Comparison of ENCODE assay signal across 8 mouse cellular contexts in the genomic region with DNA sequence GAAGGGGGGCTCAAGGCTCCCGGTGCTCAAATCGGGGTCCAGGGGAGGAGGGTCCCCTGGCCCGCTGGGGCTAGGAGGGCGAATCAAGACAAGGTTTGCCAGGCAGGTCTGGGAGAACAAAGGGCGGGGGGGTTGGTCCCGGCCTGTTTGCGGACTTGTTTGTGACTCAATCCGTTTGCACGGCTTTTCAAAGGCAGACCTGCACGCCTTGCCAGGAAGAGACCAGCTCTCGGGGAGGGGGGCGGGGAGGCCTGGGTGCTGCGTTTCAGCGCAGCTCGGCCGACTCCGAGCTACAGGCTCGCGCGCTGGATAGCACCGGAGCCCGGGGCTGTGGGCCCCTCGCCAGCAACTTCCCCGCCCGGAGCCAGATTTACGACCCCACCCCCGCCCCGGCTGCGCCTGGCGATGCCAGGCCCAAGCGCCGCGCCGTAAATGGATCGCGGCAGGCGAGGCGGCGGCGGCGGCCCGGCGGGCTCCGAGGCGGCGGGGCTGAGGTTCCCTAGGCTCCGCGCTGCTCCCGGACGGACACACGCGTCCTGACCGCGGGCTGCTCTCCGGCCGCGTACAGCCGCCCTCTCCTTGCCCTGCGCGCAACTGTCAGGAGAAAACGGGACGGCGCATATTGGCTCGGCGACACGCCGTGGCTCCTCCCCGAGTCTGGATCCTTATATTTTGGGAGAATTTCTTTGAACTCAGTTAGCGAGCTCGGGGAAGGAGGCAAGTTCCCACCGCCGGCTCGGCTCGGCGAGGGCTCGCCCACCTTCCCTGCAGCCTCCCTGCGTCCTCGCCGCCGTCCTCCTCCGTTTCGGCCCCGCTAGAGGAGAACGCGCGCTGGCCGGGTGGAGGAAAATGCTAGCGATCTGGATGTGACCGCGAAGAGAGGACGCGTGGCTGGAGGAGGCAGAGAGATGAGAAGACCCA. TPM values are rescaled to one million over a fixed set of nuclear protein-coding genes. Genes with fewer than 3 reads are reported as not detected.
DNase-seq lines count a peak whose midpoint lies in the region; ATAC-seq and TF ChIP-seq lines count a peak whose summit lies in the region.

Gene Kif26b, plus strand, starts transcription at position 695 of the 921 bp plus-strand sequence.

- TF ChIP-seq CTCF in E14TG2a.4 (conservative IDR thresholded peaks at IDR 0.05; ENCODE audit: low read length): no peak

- WGBS in forebrain, embryonic 10.5 days: under 1% methylated on average over 92 of the region's 92 CpGs
- WGBS in heart, embryonic 16.5 days: under 1% methylated on average over 91 of the region's 92 CpGs
- WGBS in liver, embryonic 15.5 days (ENCODE audit: insufficient replicate concordance): under 1% methylated on average over 91 of the region's 92 CpGs

- peak; percentile 9 to 24 for DNase-seq in adrenal gland, postnatal 4 days (ENCODE audit: low spot score in 2 of 2)
- DNase-seq in forebrain, embryonic 10.5 days (ENCODE audit: extremely low spot score, low spot score): peak; percentile 66
- peak; percentile 21 to 49 for DNase-seq in kidney, postnatal 25 days
- DNase-seq in ovary, adult 18-20 months (ENCODE audit: low spot score): peak; percentile 7
- DNase-seq in urinary bladder, postnatal 14 days (ENCODE audit: low spot score): peak; percentile 53

- H3K9ac ChIP-seq in heart, embryonic 16.5 days (ENCODE audit: low read length): peak within 1 kb of the TSS; percentile 78
- H3K9ac ChIP-seq in liver, embryonic 15.5 days: no peak within 1 kb of the TSS

- H3K4me2 ChIP-seq in heart, embryonic 16.5 days (ENCODE audit: low read depth, low read length): peak within 1 kb of the TSS; percentile 96
- peak within 1 kb of the TSS; percentile 74 for H3K4me2 ChIP-seq in liver, embryonic 15.5 days

- H3K27ac ChIP-seq in forebrain, embryonic 10.5 days: peak within 1 kb of the TSS; percentile 82
- peak within 1 kb of the TSS; percentile 88 for H3K27ac ChIP-seq in heart, embryonic 16.5 days (ENCODE audit: low read length)
- H3K27ac ChIP-seq in liver, embryonic 15.5 days (replicated peaks): no peak within 1 kb of the TSS

- ATAC-seq in heart, embryonic 16.5 days (replicated peaks; ENCODE audit: extremely low read depth, insufficient read depth, low FRiP score): peak; percentile 69
- no peak; the same call in 1 of the 2 replicates for ATAC-seq in liver, embryonic 15.5 days (ENCODE audit: insufficient read depth)

- H3K27me3 ChIP-seq in E14TG2a.4 (ENCODE audit: insufficient read depth, low read length): peaks cover 69% of the 10 kb centered on the region
- H3K27me3 ChIP-seq in forebrain, embryonic 10.5 days (ENCODE audit: poor library complexity, severe bottlenecking): peaks cover 55% of the 10 kb centered on the region
- no peaks in the 10 kb centered on the region for H3K27me3 ChIP-seq in heart, embryonic 16.5 days (ENCODE audit: control insufficient read depth, insufficient read depth, low read length)
- H3K27me3 ChIP-seq in liver, embryonic 15.5 days: peaks cover 77% of the 10 kb centered on the region

- H3K4me1 ChIP-seq in E14TG2a.4 (replicated peaks; ENCODE audit: low read depth, low read length): peaks cover 28% of the 10 kb centered on the region
- H3K4me1 ChIP-seq in forebrain, embryonic 10.5 days: peaks cover 40% of the 10 kb centered on the region
- peaks cover 13% of the 10 kb centered on the region for H3K4me1 ChIP-seq in heart, embryonic 16.5 days (ENCODE audit: control insufficient read depth, insufficient read depth, low read length)
- H3K4me1 ChIP-seq in liver, embryonic 15.5 days (replicated peaks): peaks cover 36% of the 10 kb centered on the region

- no peaks in the 10 kb centered on the region for H3K9me3 ChIP-seq in E14TG2a.4 (ENCODE audit: low read length)
- H3K9me3 ChIP-seq in forebrain, embryonic 10.5 days: no peaks in the 10 kb centered on the region
- no peaks in the 10 kb centered on the region for H3K9me3 ChIP-seq in heart, embryonic 16.5 days (replicated peaks; ENCODE audit: control insufficient read depth, low read length)
- H3K9me3 ChIP-seq in liver, embryonic 15.5 days (replicated peaks): no peaks in the 10 kb centered on the region

- H3K4me3 ChIP-seq in E14TG2a.4 (replicated peaks; ENCODE audit: low read length): peak within 1 kb of the TSS; percentile 82
- peak within 1 kb of the TSS; percentile 66 for H3K4me3 ChIP-seq in forebrain, embryonic 10.5 days
- peak within 1 kb of the TSS; percentile 66 for H3K4me3 ChIP-seq in heart, embryonic 16.5 days (ENCODE audit: low read length)
- peak within 1 kb of the TSS; percentile 51 for H3K4me3 ChIP-seq in liver, embryonic 15.5 days (replicated peaks)

- no peaks in the 10 kb centered on the region for H3K36me3 ChIP-seq in E14TG2a.4 (ENCODE audit: insufficient read depth, low read length)
- H3K36me3 ChIP-seq in forebrain, embryonic 10.5 days (replicated peaks): no peaks in the 10 kb centered on the region
- no peaks in the 10 kb centered on the region for H3K36me3 ChIP-seq in heart, embryonic 16.5 days (ENCODE audit: control insufficient read depth, insufficient read depth)
- no peaks in the 10 kb centered on the region for H3K36me3 ChIP-seq in liver, embryonic 15.5 days (replicated peaks)

RNA-seq across cellular contexts. Expression of gene Kif26b, which starts in this region (rescaled TPM):
- 10 to 100 TPM in 1 of 2 experiments, 1 to 10 TPM in 1; 7.3 to 16.2 TPM for total RNA-seq in adrenal gland, postnatal 4 days (2021)
- polyA plus RNA-seq in forebrain, embryonic 10.5 days (2016; fragmentation: Nextera tagmentation; extraction: Ambion mirVana): 4.6 and 4.7 TPM in 2 replicates
- polyA plus RNA-seq in heart, embryonic 16.5 days (2015; fragmentation: Nextera tagmentation; extraction: Ambion mirVana): 5.1 and 6.5 TPM in 2 replicates
- polyA plus RNA-seq in liver, embryonic 15.5 days (2015; fragmentation: Nextera tagmentation; extraction: Ambion mirVana): 0.06 and 0.09 TPM in 2 replicates

Comparison
In these comparisons a context has a peak if more than half of its experiments do, and no peak if none do; other contexts are left out.
1. DNase-seq: peak in every context shown above with its lines; median percentile 66 in forebrain, embryonic 10.5 days; 53 in urinary bladder, postnatal 14 days; 35 in kidney, postnatal 25 days; 16 in adrenal gland, postnatal 4 days; 7 in ovary, adult 18-20 months.